Mouse (Mus musculus): ENCODE data around the gene Sprn. TPM values are rescaled to one million over a fixed set of nuclear protein-coding genes. Genes with fewer than 3 reads are reported as not detected.

Sprn gene
- polyA plus RNA-seq, 1 experiment from 2014 or later, result 0.08 TPM

DNA sequence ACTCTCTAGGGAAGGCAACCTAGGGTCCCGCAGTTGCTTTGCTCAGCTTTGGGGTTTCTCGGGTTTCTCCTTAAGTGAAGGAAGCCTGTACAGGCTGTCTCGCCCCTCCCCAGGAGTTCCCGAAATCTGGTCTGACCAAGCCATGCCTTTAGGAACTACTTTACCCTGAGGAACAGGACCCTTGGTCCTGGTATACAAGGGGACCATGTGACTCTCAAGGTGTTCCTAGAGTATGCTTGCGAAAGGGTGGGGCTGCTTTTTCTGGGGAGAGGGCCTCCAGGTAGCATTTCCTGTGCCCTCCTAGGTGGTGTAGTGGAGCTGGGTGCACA is 28.7 kb downstream of the Sprn start:
- TF ChIP-seq CTCF (IDR thresholded peaks at IDR 0.05; ENCODE audit: low read depth) (no peak), EP300 (IDR thresholded peaks at IDR 0.05; ENCODE audit: low read depth) (no peak)
- 0 out of 2 replicates have a peak, but pooled peaks have one; percentile 0 for ATAC-seq

DNA sequence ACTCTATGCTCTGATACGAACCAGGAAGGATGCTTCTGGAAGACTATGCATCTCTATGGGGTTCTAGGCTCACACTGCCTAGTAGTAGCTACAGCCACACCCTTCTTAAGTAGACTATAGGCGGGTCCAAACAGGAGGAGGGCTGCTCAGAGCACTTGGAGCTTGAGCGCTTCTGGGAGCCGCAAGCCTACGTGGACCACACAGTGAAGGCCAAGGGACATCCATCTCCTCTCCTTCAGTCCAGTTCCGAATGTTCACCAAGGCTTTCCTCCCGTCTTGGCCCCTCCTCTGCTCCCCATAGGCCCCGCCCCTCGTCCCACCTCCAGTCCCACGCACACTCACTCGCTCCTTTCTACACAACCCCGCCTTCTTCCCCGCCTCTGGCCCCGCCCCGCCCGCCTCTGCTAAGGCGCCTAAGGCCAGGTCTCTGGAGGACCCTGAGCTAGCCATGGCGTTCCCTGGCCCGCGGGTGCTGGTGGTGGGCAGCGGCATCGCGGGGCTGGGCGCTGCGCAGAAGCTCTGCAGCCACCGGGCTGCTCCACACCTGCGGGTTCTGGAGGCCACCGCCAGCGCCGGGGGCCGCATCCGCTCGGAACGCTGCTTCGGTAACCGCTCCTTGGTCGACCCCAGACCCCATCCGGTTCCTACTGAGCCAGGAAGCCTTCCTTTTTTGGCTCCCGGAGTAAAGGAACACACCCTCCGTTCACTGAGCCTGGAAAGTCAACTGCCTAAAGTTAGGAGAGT is 29.2 kb downstream of the Sprn start:
- no peak for TF ChIP-seq CTCF (IDR thresholded peaks at IDR 0.05; ENCODE audit: low read depth)
- TF ChIP-seq EP300 (IDR thresholded peaks at IDR 0.05; ENCODE audit: low read depth), result no peak
- Histone ChIP-seq H3K4me2 (ENCODE audit: low read depth, low read length) (peak overlapping the region; percentile 99), H3K36me3 (replicated peaks; ENCODE audit: insufficient read depth, low read length) (peaks cover 12% of the 10 kb centered on the region), H3K27me3 (ENCODE audit: insufficient read depth, low read length) (no peaks in the 10 kb centered on the region), H3K4me1 (ENCODE audit: insufficient read depth) (peaks cover 16% of the 10 kb centered on the region), H3K9ac (replicated peaks) (peak overlapping the region; percentile 84), H3K9me3 (ENCODE audit: low read length) (no peaks in the 10 kb centered on the region), H3K27ac (ENCODE audit: low read depth) (peak overlapping the region; percentile 57; the same call in 1 of the 2 replicates), H3K4me3 (ENCODE audit: low read depth, low read length) (peak overlapping the region; percentile 77)
- DNase-seq (peak; percentile 96), ATAC-seq (peak; percentile 99)
- WGBS (ENCODE audit: insufficient replicate concordance), result 2% methylated on average over 39 of the region's 40 CpGs

More for the DNA sequence above, 28.7 kb downstream of the Sprn start:
- no peaks in the 10 kb centered on the region for H3K27me3 ChIP-seq (ENCODE audit: insufficient read depth, low read length)
- DNase-seq, result no peak
- H3K4me2 ChIP-seq (ENCODE audit: low read depth, low read length), result peak overlapping the region; percentile 99
- H3K36me3 ChIP-seq (replicated peaks; ENCODE audit: insufficient read depth, low read length), result peaks cover 16% of the 10 kb centered on the region
- H3K4me1 ChIP-seq (ENCODE audit: insufficient read depth), result peaks cover 16% of the 10 kb centered on the region
- H3K9ac ChIP-seq (replicated peaks), result peak overlapping the region; percentile 84
- 10% methylated on average over 5 of the region's 5 CpGs for WGBS (ENCODE audit: insufficient replicate concordance)
- H3K27ac ChIP-seq (ENCODE audit: low read depth), result peak overlapping the region; percentile 57; the same call in 1 of the 2 replicates
- H3K4me3 ChIP-seq (ENCODE audit: low read depth, low read length), result peak overlapping the region; percentile 77
- H3K9me3 ChIP-seq (ENCODE audit: low read length), result no peaks in the 10 kb centered on the region

DNA sequence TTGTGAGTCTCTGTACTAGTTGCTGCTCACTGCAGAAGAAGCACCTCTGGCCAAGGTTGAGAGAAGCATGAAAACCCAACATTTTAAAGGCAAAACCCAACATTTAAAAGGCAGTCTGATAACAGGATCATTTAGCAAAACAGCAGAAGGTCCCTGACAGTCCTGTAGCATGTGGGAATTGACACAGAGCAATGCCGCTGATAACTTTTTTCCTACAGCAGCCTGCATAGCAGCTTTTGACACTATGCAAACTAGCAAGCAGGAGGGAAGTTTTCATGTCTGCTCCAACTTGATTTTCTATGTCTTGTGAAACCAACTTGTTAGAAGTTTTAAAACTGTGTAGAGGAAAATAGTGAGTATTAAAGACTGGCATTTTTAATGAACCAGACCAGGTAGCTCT is 30.3 kb downstream of the Sprn start:
- Histone ChIP-seq H3K36me3 (replicated peaks; ENCODE audit: insufficient read depth, low read length) (peaks cover 3% of the 10 kb centered on the region), H3K27ac (ENCODE audit: low read depth) (no peak overlapping the region), H3K4me2 (ENCODE audit: low read depth, low read length) (no peak overlapping the region), H3K4me3 (ENCODE audit: low read depth, low read length) (no peak overlapping the region), H3K9me3 (ENCODE audit: low read length) (no peaks in the 10 kb centered on the region), H3K9ac (replicated peaks) (no peak overlapping the region), H3K27me3 (ENCODE audit: insufficient read depth, low read length) (no peaks in the 10 kb centered on the region), H3K4me1 (ENCODE audit: insufficient read depth) (peaks cover 16% of the 10 kb centered on the region)
- 83% methylated on average over 1 of the region's 1 CpGs for WGBS (ENCODE audit: insufficient replicate concordance)
- TF ChIP-seq CTCF (IDR thresholded peaks at IDR 0.05; ENCODE audit: low read depth) (no peak), EP300 (IDR thresholded peaks at IDR 0.05; ENCODE audit: low read depth) (no peak)
- no peak for DNase-seq
- no peak for ATAC-seq

DNA sequence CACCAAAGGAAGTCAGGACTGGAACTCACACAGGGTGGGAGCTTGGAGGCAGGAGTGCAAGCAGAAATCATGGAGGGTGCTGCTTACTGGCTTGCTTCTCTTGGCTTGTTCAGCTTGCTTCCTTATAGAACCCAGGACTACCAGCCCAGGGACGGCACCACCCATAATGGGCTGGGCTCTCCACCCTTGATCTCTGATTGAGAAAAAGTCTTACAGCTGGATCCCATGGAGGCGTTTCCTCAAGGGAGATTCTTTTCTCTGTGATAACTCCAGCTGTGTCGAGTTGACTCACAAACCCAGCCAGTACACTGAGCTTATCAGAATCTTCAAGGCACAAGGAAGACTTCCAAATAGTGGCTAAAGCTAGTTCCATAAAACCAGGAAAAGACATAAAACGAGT is 31.9 kb downstream of the Sprn start:
- no peak overlapping the region for H3K4me2 ChIP-seq (ENCODE audit: low read depth, low read length)
- DNase-seq (no peak), ATAC-seq (no peak)
- H3K9me3 ChIP-seq (ENCODE audit: low read length), result no peaks in the 10 kb centered on the region
- no peak overlapping the region for H3K4me3 ChIP-seq (ENCODE audit: low read depth, low read length)
- H3K36me3 ChIP-seq (replicated peaks; ENCODE audit: insufficient read depth, low read length), result no peaks in the 10 kb centered on the region
- no peak overlapping the region for H3K9ac ChIP-seq (replicated peaks)
- 33% methylated on average over 4 of the region's 4 CpGs for WGBS (ENCODE audit: insufficient replicate concordance)
- H3K4me1 ChIP-seq (ENCODE audit: insufficient read depth), result peaks cover 16% of the 10 kb centered on the region
- no peaks in the 10 kb centered on the region for H3K27me3 ChIP-seq (ENCODE audit: insufficient read depth, low read length)
- TF ChIP-seq CTCF (IDR thresholded peaks at IDR 0.05; ENCODE audit: low read depth) (no peak), EP300 (IDR thresholded peaks at IDR 0.05; ENCODE audit: low read depth) (no peak)
- H3K27ac ChIP-seq (ENCODE audit: low read depth), result no peak overlapping the region

DNA sequence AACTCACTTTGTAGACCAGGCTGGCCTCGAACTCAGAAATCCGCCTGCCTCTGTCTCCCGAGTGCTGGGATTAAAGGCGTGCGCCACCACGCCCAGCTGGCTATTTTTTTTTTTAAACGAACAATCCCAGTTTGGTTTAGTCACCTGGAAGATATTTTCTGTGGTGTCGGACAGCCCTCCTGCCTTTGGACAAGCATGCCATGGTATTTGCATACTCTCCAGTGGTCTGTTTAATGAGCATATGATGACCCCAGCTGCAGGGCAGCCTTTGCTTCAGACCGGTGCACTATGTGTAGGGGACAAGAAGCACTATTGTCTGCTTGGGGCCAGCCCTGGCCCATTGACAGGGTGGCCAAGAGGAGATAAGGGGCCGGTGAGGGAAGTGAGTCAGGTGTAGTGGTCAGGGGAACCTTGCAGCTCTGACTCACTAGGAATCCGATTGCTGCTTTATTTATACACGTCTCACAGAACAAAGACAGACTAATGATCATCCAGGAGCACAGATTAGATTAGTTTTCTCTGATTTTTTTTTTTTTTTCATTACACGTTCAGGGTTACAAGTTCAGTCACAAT is 33.3 kb downstream of the Sprn start:
- H3K9me3 ChIP-seq (ENCODE audit: low read length), result no peaks in the 10 kb centered on the region
- peaks cover 20% of the 10 kb centered on the region for H3K4me1 ChIP-seq (ENCODE audit: insufficient read depth)
- H3K36me3 ChIP-seq (replicated peaks; ENCODE audit: insufficient read depth, low read length), result no peaks in the 10 kb centered on the region
- 65% methylated on average over 12 of the region's 13 CpGs for WGBS (ENCODE audit: insufficient replicate concordance)
- no peak overlapping the region for H3K27ac ChIP-seq (ENCODE audit: low read depth)
- no peak overlapping the region for H3K9ac ChIP-seq (replicated peaks)
- H3K27me3 ChIP-seq (ENCODE audit: insufficient read depth, low read length), result no peaks in the 10 kb centered on the region
- H3K4me3 ChIP-seq (ENCODE audit: low read depth, low read length), result no peak overlapping the region
- DNase-seq (no peak), ATAC-seq (no peak)
- TF ChIP-seq EP300 (IDR thresholded peaks at IDR 0.05; ENCODE audit: low read depth) (no peak), CTCF (IDR thresholded peaks at IDR 0.05; ENCODE audit: low read depth) (no peak)
- no peak overlapping the region for H3K4me2 ChIP-seq (ENCODE audit: low read depth, low read length)

DNA sequence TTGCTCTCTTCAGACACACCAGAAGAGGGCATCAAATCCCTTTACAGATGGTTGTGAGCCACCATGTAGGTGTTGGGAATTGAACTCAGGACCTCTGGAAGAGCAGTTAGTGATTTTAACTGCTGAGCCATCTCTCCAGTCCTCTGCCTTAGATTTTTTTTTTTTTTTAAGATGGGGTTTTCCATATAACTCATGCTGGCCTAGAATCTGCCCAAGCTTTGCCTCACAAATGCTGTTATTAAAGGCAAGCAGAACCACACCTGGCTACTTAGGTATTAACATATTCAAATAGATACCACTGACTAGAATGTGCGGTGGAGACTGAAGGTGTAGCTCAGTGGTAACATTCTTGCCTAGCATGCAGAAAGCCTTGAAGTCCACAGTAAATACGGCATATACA is 34.2 kb downstream of the Sprn start:
- H3K4me3 ChIP-seq (ENCODE audit: low read depth, low read length), result no peak overlapping the region
- 94% methylated on average over 2 of the region's 2 CpGs for WGBS (ENCODE audit: insufficient replicate concordance)
- no peak for ATAC-seq

More for the DNA sequence above, 34.2 kb downstream of the Sprn start:
- Histone ChIP-seq H3K36me3 (replicated peaks; ENCODE audit: insufficient read depth, low read length) (no peaks in the 10 kb centered on the region), H3K9ac (replicated peaks) (no peak overlapping the region), H3K4me2 (ENCODE audit: low read depth, low read length) (no peak overlapping the region), H3K9me3 (ENCODE audit: low read length) (no peaks in the 10 kb centered on the region), H3K4me1 (ENCODE audit: insufficient read depth) (peaks cover 15% of the 10 kb centered on the region), H3K27ac (ENCODE audit: low read depth) (no peak overlapping the region), H3K27me3 (ENCODE audit: insufficient read depth, low read length) (no peaks in the 10 kb centered on the region)
- DNase-seq, result no peak
- TF ChIP-seq CTCF (IDR thresholded peaks at IDR 0.05; ENCODE audit: low read depth) (no peak), EP300 (IDR thresholded peaks at IDR 0.05; ENCODE audit: low read depth) (no peak)

Measured in liver, postnatal 0 days (tissue).